Mouse (Mus musculus): ENCODE data around the gene Elane.

DNA sequence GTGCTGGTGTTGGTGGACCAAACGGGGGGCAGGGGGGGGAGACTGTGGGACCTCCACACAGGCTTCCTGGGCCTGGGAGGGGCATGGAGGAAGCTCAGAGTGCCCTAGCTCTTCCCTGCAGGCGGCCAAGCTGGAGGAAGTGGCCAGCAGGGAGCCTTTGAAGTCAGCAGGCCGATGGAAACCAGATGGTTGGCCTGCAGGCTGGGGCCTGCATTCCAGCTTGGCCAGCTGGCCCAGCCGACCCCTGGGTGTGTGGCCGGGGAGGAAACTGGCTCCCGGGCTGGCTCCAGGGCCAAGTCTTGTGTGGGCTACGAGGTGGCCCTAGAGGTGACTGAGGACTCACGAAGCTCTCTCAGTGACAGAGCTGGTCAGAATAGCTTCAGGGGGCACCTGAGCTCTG is 46.7 kb downstream of the Elane start:
- TF ChIP-seq EP300 (IDR thresholded peaks at IDR 0.05; ENCODE audit: low read depth) = no peak
- no peak for TF ChIP-seq CTCF (IDR thresholded peaks at IDR 0.05; ENCODE audit: low read depth)

All from liver, postnatal 0 days (tissue).